Mouse (Mus musculus) cerebellum, postnatal 25 days (tissue): ENCODE data around the gene Gm5767.

Source experiments
- DNase-seq, 2 experiments: peaks; one replicate each; pipeline ENCODE4 v3.0.0; 2021; ENCODE audit warnings: mixed read lengths in 2 of 2

The Gm5767 gene

GRCm38 (mm10) chr16:8680470-8680869 lies at the start of gene Gm5767:
Gm5767 (plus strand) TSS chr16:8680770.
- no peak for DNase-seq

GRCm38 (mm10) chr16:8631428-8631827 lies 49.1 kb upstream of the Gm5767 start:
- DNase-seq, result no peak

DNA sequence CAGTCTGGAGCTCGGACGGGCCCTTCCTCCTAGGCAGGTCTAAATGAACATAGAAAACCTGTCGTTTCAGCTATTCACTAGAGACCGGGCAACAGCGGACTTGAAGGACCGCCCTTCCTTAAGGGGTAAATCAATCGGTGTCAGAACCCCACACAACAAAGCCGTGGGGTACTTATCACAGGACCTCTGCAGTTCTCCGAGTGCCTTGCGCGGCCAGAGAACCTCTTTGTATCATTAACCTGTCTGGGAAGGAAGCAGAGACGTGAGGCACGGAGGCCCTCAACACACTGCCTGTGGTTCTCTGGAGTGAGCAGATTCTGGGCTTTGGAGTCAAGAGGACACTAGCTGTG lies 43.7 kb upstream of the Gm5767 start:
- no peak for DNase-seq

GRCm38 (mm10) chr16:8637217-8638051 lies 43.1 kb upstream of the Gm5767 start, which contains the start of the genes Pmm2 and Tmem186:
Pmm2 (plus strand) TSS chr16:8637674.
Tmem186 (minus strand) TSS chr16:8637712.
- DNase-seq, result peak; percentile 89 to 90

- DNase-seq, result no peak
Observed at GRCm38 (mm10) chr16:8638131-8638530, 42.4 kb upstream of the Gm5767 start.

DNA sequence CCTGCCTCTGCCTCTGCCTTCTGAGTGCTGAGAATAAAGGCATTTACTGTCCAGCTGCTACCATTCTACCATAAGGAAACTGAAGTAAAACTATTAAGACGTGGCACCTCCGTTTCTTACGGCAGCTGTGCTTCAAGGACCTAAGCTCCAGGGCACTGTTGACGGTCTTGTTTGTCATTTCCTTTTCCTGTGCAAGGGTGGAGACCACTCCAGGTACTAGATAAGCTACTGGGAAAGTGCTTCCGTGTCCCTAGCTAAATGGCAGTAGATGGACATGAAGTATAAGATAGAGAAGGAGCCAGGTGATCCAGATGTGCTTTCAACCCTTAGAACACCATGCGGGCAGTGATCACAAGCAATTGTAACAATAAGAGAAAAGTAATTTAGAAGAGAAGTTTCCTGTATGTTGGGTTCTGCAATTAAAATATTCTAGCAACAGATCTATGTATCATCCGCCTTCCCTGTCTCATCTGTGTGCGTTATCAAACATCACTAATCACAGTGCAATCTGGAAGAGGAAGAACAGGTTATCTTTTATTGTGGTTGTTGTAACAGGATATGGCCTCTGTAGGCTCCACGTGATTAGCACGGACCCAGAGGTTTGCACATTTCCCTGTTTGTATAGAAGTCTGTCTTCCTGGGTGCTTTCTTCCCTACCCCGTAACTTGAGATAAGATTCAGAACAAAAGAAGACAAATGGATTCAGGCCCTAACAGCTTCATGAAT lies 40.9 kb upstream of the Gm5767 start:
- no peak for DNase-seq

DNA sequence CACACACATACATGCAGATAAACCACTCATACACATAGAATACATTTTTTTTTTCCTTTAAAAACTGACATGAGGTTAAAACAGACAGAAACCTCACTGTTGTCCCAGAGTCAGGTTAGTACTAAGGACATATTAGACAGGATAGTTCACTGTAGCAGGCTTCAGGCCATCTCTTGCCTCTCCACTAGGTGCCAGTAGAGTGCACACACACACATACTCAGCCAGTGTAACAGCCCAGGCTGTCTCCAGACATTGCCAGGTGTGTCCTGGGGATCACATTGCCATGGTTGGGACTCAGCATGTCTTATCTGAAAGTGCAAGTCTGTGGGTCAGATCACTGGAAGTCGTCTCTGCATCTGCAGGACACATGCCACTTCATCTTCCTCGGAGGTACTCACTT lies 36.7 kb upstream of the Gm5767 start:
- DNase-seq, result peak; percentile 35 to 67

DNA sequence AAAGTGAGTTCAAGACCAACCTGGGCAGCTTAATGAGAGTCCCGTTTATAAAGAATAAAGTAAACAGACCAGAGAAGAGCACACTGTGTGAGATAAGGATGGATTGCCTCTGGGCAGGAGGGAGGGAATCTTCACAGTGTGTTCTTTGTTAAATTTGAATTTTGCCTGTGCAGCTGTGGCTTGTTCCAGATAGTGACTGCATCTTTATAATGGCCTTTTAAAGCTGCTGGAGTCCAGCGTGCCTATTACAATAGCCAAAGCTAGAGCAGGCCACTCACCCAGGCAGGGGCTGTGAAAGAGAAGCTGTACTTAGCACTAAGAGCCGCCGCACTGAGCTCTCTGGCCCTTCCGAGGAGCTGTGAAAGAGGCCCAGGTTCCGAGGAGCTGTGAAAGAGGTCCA lies 35.0 kb upstream of the Gm5767 start:
- DNase-seq, result no peak

GRCm38 (mm10) chr16:8650007-8650406 lies 30.6 kb upstream of the Gm5767 start:
- DNase-seq, result no peak

DNA sequence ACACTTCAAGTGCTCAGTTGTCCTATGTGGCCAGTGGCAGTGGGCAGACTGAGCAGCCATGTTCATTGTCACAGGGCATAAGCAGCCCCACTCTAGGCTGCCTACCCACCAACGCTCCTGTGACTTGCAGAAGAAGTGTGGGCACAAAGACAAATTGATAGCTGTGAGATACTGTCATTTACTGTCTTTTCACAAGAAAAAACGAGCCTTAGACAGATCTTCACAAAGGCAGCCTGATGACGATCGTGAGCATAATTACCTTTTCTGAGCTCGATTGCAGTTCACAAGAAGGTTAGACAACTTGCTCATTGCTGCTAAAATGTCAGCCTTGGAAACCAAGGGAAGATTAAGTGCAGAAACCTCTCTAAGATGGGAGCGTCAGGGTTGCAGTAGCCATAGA lies 25.5 kb upstream of the Gm5767 start:
- no peak for DNase-seq

GRCm38 (mm10) chr16:8655599-8655998 lies 25.0 kb upstream of the Gm5767 start:
- DNase-seq, result no peak

- DNase-seq, result no peak
Observed at GRCm38 (mm10) chr16:8656256-8656655, 24.3 kb upstream of the Gm5767 start.

DNA sequence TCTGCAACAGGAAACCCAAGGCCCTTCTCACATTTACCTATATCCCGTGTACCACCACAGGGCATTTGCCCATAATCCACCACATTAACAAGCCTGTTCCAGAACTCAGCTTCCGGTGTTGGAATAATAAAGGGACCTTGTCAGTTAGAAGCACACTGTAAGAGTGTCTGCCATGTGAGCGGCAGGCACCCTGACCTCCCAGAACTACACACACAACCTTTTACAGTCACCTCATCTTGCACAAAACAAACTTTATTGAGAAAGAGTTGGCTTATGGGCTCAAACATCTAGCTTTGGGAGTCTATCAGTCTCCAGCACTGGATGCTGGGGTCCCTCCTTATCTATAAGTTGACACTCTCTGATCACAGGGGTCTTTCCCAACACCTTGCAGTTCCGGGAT lies 22.2 kb upstream of the Gm5767 start:
- no peak for DNase-seq

GRCm38 (mm10) chr16:8658764-8659163 lies 21.8 kb upstream of the Gm5767 start:
- peak; percentile 44 to 66 for DNase-seq

- no peak for DNase-seq
Observed at GRCm38 (mm10) chr16:8663022-8663421, 17.5 kb upstream of the Gm5767 start.

DNA sequence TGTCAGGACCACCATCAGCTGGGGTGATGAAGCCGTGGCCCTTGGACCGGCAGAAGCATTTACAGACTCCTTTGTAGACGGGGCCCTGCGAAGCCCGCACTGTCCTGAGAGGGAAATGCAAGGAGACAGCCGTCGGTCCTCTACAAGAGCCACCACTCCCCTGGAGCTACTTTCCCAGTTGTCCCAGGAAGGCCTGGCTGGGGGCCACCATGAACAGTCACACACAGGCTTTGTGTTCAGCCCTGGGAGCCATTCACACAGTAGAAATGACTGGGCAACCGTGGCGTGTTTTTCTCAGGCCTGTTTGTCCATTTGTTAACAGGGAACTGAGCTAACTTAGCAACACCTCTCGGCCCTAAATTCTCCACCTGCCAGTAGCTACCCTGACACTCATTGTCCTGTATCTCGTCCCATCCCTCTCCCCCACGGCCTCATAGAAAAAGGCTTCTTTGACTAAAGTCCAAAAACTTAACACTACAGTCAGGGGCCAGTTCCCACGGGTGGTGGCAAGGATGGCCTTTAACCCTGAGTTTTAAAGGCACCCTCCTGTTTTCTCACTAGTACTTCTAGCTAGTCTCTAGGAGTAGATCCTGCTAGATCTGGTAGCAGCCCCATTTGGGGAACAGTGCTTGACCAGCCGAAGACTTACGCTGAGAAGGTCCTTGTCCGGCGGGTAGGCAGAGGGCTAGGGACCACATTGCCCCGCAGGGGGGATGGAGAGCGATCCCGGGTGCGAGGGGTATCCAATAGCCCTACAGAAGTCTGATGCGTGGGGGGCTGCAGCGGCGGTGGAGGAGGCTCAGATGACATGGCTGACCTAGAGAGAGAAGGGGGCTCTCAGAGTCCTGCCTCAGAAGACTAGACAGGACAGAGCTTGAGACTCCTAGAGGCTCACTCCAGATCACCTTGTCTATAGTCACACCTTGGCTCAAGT lies 16.7 kb upstream of the Gm5767 start:
- DNase-seq, result no peak

DNA sequence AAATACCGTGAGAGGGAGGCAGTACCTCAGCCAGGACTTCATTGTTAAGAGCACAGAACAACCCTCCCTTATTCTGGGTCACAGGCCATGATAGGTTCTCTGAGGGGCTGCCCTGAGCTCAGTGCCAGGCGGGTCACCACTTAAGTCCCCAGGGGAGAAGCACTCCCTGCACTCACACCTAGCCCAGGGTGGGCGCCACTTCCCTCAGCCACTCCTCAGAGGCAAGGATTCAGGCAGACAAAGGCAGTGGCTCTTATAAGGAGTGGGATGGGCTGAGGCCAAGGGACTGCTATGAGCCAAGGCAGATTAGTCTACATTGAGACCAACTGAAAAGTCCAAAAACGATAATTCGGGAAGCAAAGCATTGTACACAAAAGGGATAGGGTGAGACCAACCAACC lies 15.2 kb upstream of the Gm5767 start:
- DNase-seq, result no peak

DNA sequence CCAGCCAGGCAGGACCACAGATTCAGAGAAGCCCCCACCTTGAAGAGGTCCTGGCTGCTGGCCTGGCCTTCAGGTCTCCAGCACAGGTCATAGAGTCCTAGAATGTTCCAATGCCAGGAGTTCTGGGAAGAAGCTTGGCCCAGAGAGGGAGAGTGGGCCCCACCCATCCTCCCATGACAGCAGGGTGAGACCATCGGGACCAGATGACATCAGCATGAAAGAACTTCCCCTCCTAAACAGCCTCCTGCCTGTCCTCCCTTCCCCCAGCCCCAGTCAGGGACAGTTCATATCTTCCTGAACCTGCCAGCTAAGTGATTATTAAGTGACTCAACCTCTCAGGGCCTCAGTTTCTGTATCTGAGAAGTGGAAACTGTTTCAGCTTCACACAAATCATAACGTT lies 14.1 kb upstream of the Gm5767 start:
- DNase-seq, result no peak

DNA sequence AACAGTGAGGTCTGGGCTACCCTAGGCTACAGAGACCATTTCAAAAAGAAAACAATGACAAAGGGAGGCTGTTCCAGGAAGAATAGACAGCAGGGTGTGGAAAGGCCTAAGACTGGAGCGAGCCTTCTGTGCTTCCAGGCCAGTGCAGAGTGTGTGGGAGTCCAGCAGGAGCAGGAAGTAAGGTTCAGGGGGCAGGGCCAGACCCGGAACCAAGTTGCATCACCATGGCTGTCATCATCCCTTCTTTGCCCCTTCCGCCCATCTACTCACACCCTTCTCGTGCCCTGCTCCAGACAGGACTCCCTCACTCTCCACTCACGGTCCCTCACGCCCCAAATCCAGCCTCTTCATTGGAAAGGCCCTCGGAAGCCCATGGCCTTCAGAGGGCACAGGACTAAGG lies 13.3 kb upstream of the Gm5767 start:
- DNase-seq, result no peak

DNA sequence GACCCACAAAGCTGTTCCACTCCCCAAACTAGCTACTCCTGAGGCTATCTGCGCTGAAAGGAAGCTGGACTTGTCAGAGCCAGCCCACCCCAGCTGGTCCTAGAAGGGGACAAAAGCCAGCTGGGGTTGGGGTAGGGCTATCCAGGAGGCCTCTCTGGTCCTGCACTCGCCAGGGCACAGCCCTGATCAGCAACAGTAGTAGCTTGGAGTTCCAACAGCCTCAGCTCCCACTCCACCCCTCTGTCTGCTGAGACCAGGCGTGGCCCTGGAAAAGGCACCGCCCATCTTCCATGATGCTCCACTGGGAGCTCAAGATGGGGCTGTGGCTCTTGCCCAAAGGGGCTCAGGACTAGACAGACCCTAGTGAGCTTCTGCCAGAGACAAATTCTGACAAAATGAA lies 12.8 kb upstream of the Gm5767 start:
- no peak for DNase-seq

- DNase-seq, result no peak
Observed at GRCm38 (mm10) chr16:8668386-8668785, 12.2 kb upstream of the Gm5767 start.

GRCm38 (mm10) chr16:8669432-8669831 lies 11.1 kb upstream of the Gm5767 start:
- DNase-seq, result no peak
